Mouse (Mus musculus): ENCODE measurements around the gene Rab38. TPM values are rescaled to one million over a fixed set of nuclear protein-coding genes. Genes with fewer than 3 reads are reported as not detected.
A peak's percentile ranks its signal among the peaks of the same experiment; 100 is the strongest.

Rab38 gene
- polyA plus RNA-seq (2014; fragmentation: Nextera tagmentation; extraction: Ambion mirVana) = 5.8 and 6.4 TPM in 2 replicates

- WGBS = 3% methylated on average over 35 of the region's 35 CpGs
- peak within 1 kb of the TSS; percentile 60 for H3K9ac ChIP-seq (ENCODE audit: low read depth, low read length)
- H3K27ac ChIP-seq (ENCODE audit: low read depth, low read length) = no peak within 1 kb of the TSS
- H3K27me3 ChIP-seq (replicated peaks; ENCODE audit: control insufficient read depth, insufficient read depth, low read length) = no peaks in the 10 kb centered on the region
- no peaks in the 10 kb centered on the region for H3K36me3 ChIP-seq (ENCODE audit: control insufficient read depth, insufficient read depth, low read length)
- ATAC-seq (replicated peaks; ENCODE audit: low FRiP score) (peak; percentile 92), DNase-seq (ENCODE audit: low spot score) (peak; percentile 74)
- H3K4me2 ChIP-seq = peak within 1 kb of the TSS; percentile 83
- H3K4me1 ChIP-seq (replicated peaks; ENCODE audit: control insufficient read depth, insufficient read depth, low read length) = no peaks in the 10 kb centered on the region
- H3K9me3 ChIP-seq (ENCODE audit: control insufficient read depth, low read length) = no peaks in the 10 kb centered on the region
- peak within 1 kb of the TSS; percentile 63 for H3K4me3 ChIP-seq (ENCODE audit: low read depth, low read length)
Observed at GRCm38 (mm10) chr7:88429786-88430691, at the start of gene Rab38. Gene Rab38 (plus strand): TSS chr7:88430273.

- no peak for ATAC-seq (replicated peaks; ENCODE audit: low FRiP score)
- Histone ChIP-seq H3K9me3 (ENCODE audit: control insufficient read depth, low read length) (no peaks in the 10 kb centered on the region), H3K9ac (ENCODE audit: low read depth, low read length) (no peak overlapping the region), H3K27me3 (replicated peaks; ENCODE audit: control insufficient read depth, insufficient read depth, low read length) (no peaks in the 10 kb centered on the region), H3K36me3 (ENCODE audit: control insufficient read depth, insufficient read depth, low read length) (no peaks in the 10 kb centered on the region), H3K4me2 (no peak overlapping the region), H3K27ac (ENCODE audit: low read depth, low read length) (no peak overlapping the region), H3K4me3 (ENCODE audit: low read depth, low read length) (no peak overlapping the region), H3K4me1 (replicated peaks; ENCODE audit: control insufficient read depth, insufficient read depth, low read length) (no peaks in the 10 kb centered on the region)
- 68% methylated on average over 1 of the region's 1 CpGs for WGBS
- no peak for DNase-seq (ENCODE audit: low spot score)
Observed at GRCm38 (mm10) chr7:88394568-88394967, 35.5 kb upstream of the Rab38 start.

DNA sequence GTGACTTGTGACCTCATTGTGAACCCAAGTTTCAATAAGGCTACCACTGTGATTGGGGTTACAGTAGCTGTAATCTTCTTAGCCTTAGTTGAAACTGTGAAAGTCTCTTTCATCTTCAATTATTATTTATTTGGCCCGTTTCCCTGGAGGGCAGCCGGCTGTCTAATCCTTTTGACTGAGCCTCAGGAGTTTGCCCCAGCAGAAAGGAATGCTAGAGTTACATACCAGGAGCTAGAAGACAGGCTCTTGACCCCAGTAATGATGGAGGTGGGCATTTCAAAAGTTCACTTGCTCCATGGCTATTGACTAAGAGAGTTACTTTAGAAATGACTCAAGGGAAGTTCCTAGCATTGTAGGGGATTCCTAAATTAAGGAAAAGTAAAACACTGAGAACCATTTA lies 34.3 kb upstream of the Rab38 start:
- Histone ChIP-seq H3K4me3 (ENCODE audit: low read depth, low read length) (no peak overlapping the region), H3K27ac (ENCODE audit: low read depth, low read length) (no peak overlapping the region), H3K4me1 (replicated peaks; ENCODE audit: control insufficient read depth, insufficient read depth, low read length) (no peaks in the 10 kb centered on the region), H3K36me3 (ENCODE audit: control insufficient read depth, insufficient read depth, low read length) (no peaks in the 10 kb centered on the region), H3K9ac (ENCODE audit: low read depth, low read length) (no peak overlapping the region), H3K4me2 (no peak overlapping the region), H3K27me3 (replicated peaks; ENCODE audit: control insufficient read depth, insufficient read depth, low read length) (no peaks in the 10 kb centered on the region), H3K9me3 (ENCODE audit: control insufficient read depth, low read length) (no peaks in the 10 kb centered on the region)
- no peak for DNase-seq (ENCODE audit: low spot score)
- WGBS = 49% methylated on average over 2 of the region's 2 CpGs
- no peak for ATAC-seq (replicated peaks; ENCODE audit: low FRiP score)

GRCm38 (mm10) chr7:88405311-88405710 lies 24.8 kb upstream of the Rab38 start:
- H3K4me3 ChIP-seq (ENCODE audit: low read depth, low read length) = no peak overlapping the region
- no peak for DNase-seq (ENCODE audit: low spot score)
- no peaks in the 10 kb centered on the region for H3K27me3 ChIP-seq (replicated peaks; ENCODE audit: control insufficient read depth, insufficient read depth, low read length)
- WGBS = 74% methylated on average over 1 of the region's 1 CpGs
- no peaks in the 10 kb centered on the region for H3K4me1 ChIP-seq (replicated peaks; ENCODE audit: control insufficient read depth, insufficient read depth, low read length)
- no peak overlapping the region for H3K27ac ChIP-seq (ENCODE audit: low read depth, low read length)
- no peaks in the 10 kb centered on the region for H3K36me3 ChIP-seq (ENCODE audit: control insufficient read depth, insufficient read depth, low read length)
- no peak overlapping the region for H3K9ac ChIP-seq (ENCODE audit: low read depth, low read length)
- no peak for ATAC-seq (replicated peaks; ENCODE audit: low FRiP score)
- H3K9me3 ChIP-seq (ENCODE audit: control insufficient read depth, low read length) = no peaks in the 10 kb centered on the region
- H3K4me2 ChIP-seq = no peak overlapping the region

GRCm38 (mm10) chr7:88406466-88406865 lies 23.6 kb upstream of the Rab38 start:
- Histone ChIP-seq H3K9ac (ENCODE audit: low read depth, low read length) (no peak overlapping the region), H3K4me2 (no peak overlapping the region), H3K27me3 (replicated peaks; ENCODE audit: control insufficient read depth, insufficient read depth, low read length) (no peaks in the 10 kb centered on the region), H3K36me3 (ENCODE audit: control insufficient read depth, insufficient read depth, low read length) (no peaks in the 10 kb centered on the region), H3K4me3 (ENCODE audit: low read depth, low read length) (no peak overlapping the region), H3K4me1 (replicated peaks; ENCODE audit: control insufficient read depth, insufficient read depth, low read length) (no peaks in the 10 kb centered on the region), H3K9me3 (ENCODE audit: control insufficient read depth, low read length) (no peaks in the 10 kb centered on the region), H3K27ac (ENCODE audit: low read depth, low read length) (no peak overlapping the region)
- ATAC-seq (replicated peaks; ENCODE audit: low FRiP score) = no peak
- DNase-seq (ENCODE audit: low spot score) = no peak
- WGBS = 74% methylated on average over 2 of the region's 2 CpGs

DNA sequence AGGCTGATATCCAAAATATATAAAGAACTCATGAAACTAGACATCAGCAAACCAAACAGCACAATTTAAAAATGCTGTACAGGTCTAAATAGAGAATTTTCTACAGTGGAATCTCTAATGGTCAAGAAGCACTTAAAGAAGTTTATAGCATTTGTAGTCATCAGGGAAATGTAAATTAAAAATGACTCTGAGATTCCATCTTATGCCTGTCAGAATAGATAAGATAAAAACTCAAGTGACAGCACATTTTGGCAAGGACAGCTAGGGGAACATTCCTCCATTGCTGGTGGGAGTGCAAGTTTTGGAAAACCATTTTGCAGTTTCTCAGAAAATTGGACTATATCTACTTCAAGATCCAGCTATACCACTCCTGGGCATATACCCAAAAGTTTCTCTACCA lies 8.3 kb upstream of the Rab38 start:
- Histone ChIP-seq H3K4me1 (replicated peaks; ENCODE audit: control insufficient read depth, insufficient read depth, low read length) (no peaks in the 10 kb centered on the region), H3K36me3 (ENCODE audit: control insufficient read depth, insufficient read depth, low read length) (no peaks in the 10 kb centered on the region), H3K9ac (ENCODE audit: low read depth, low read length) (no peak overlapping the region), H3K27me3 (replicated peaks; ENCODE audit: control insufficient read depth, insufficient read depth, low read length) (no peaks in the 10 kb centered on the region), H3K4me3 (ENCODE audit: low read depth, low read length) (no peak overlapping the region), H3K27ac (ENCODE audit: low read depth, low read length) (no peak overlapping the region), H3K9me3 (ENCODE audit: control insufficient read depth, low read length) (no peaks in the 10 kb centered on the region), H3K4me2 (no peak overlapping the region)
- no peak for ATAC-seq (replicated peaks; ENCODE audit: low FRiP score)
- no peak for DNase-seq (ENCODE audit: low spot score)

- Histone ChIP-seq H3K9ac (ENCODE audit: low read depth, low read length) (no peak overlapping the region), H3K4me1 (replicated peaks; ENCODE audit: control insufficient read depth, insufficient read depth, low read length) (no peaks in the 10 kb centered on the region), H3K36me3 (ENCODE audit: control insufficient read depth, insufficient read depth, low read length) (no peaks in the 10 kb centered on the region), H3K4me3 (ENCODE audit: low read depth, low read length) (no peak overlapping the region), H3K27ac (ENCODE audit: low read depth, low read length) (no peak overlapping the region), H3K27me3 (replicated peaks; ENCODE audit: control insufficient read depth, insufficient read depth, low read length) (no peaks in the 10 kb centered on the region), H3K9me3 (ENCODE audit: control insufficient read depth, low read length) (no peaks in the 10 kb centered on the region), H3K4me2 (no peak overlapping the region)
- no peak for DNase-seq (ENCODE audit: low spot score)
- ATAC-seq (replicated peaks; ENCODE audit: low FRiP score) = peak; percentile 70; the same call in 1 of the 2 replicates
- WGBS = 47% methylated on average over 2 of the region's 2 CpGs
Observed at GRCm38 (mm10) chr7:88423889-88424288, 6.2 kb upstream of the Rab38 start.

GRCm38 (mm10) chr7:88425744-88426143 lies 4.3 kb upstream of the Rab38 start:
- 62% methylated on average over 3 of the region's 3 CpGs for WGBS
- ATAC-seq (replicated peaks; ENCODE audit: low FRiP score) = no peak
- DNase-seq (ENCODE audit: low spot score) = no peak

GRCm38 (mm10) chr7:88427484-88427883 lies 2.6 kb upstream of the Rab38 start:
- no peaks in the 10 kb centered on the region for H3K36me3 ChIP-seq (ENCODE audit: control insufficient read depth, insufficient read depth, low read length)
- ATAC-seq (replicated peaks; ENCODE audit: low FRiP score) (no peak), DNase-seq (ENCODE audit: low spot score) (no peak)
- H3K4me3 ChIP-seq (ENCODE audit: low read depth, low read length) = no peak overlapping the region
- no peaks in the 10 kb centered on the region for H3K27me3 ChIP-seq (replicated peaks; ENCODE audit: control insufficient read depth, insufficient read depth, low read length)
- H3K4me1 ChIP-seq (replicated peaks; ENCODE audit: control insufficient read depth, insufficient read depth, low read length) = no peaks in the 10 kb centered on the region
- no peak overlapping the region for H3K4me2 ChIP-seq
- no peak overlapping the region for H3K9ac ChIP-seq (ENCODE audit: low read depth, low read length)
- no peaks in the 10 kb centered on the region for H3K9me3 ChIP-seq (ENCODE audit: control insufficient read depth, low read length)
- WGBS = 40% methylated on average over 3 of the region's 3 CpGs
- H3K27ac ChIP-seq (ENCODE audit: low read depth, low read length) = no peak overlapping the region

More at GRCm38 (mm10) chr7:88425744-88426143, 4.3 kb upstream of the Rab38 start:
- H3K9ac ChIP-seq (ENCODE audit: low read depth, low read length) = no peak overlapping the region
- H3K27ac ChIP-seq (ENCODE audit: low read depth, low read length) = no peak overlapping the region
- no peaks in the 10 kb centered on the region for H3K27me3 ChIP-seq (replicated peaks; ENCODE audit: control insufficient read depth, insufficient read depth, low read length)
- no peak overlapping the region for H3K4me3 ChIP-seq (ENCODE audit: low read depth, low read length)
- H3K9me3 ChIP-seq (ENCODE audit: control insufficient read depth, low read length) = no peaks in the 10 kb centered on the region
- H3K4me1 ChIP-seq (replicated peaks; ENCODE audit: control insufficient read depth, insufficient read depth, low read length) = no peaks in the 10 kb centered on the region
- H3K4me2 ChIP-seq = no peak overlapping the region
- H3K36me3 ChIP-seq (ENCODE audit: control insufficient read depth, insufficient read depth, low read length) = no peaks in the 10 kb centered on the region
